Mouse (Mus musculus) kidney, adult 18-20 months (tissue): ENCODE measurements around the gene Fam83e.

ENCODE experiments used
- DNase-seq: peaks from one replicate; pipeline ENCODE4 v3.0.0; 2021

Gene Fam83e

DNA sequence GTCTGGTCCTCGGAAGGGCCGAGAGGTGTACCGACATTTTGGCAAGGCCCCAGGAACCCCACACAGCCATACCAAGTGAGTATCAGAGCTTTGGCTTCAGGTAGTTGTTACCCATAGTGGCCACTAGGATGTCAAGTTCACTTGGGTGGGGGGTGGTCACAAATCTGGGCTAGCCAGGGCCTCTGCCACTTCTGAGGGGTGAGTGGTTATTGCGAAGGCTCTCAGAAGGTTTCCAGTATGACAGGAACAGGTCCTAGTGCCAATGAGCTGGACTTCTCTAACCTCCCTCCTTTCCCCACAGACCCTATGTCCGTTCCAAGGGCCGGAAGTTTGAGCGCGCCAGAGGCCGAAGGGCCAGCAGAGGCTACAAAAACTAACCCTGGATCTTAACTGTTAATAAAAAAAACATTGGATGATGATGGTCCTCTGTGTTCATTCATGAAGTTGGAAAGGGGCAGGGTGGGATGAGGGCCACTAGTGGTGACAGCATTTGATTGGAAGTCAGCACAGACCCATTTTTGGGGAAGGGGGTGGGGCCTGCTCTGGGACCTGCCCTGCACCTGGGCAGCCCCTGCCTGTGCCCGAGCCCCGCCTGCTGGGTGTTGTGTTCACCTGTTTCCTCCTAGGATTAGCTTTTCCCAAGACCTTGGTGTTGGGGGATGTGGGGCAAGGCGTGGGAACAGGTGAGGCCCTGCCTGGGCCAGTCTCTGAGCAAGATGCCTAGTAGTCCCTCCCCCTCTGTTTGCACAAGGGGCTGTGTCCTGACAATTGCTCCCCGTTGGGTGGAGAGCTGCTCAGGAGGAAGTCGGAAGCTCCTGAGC is at the start of gene Fam83e:
Gene Fam83e (plus strand): TSS at position 800 of the 821 bp plus-strand sequence.
- no peak for DNase-seq

DNA sequence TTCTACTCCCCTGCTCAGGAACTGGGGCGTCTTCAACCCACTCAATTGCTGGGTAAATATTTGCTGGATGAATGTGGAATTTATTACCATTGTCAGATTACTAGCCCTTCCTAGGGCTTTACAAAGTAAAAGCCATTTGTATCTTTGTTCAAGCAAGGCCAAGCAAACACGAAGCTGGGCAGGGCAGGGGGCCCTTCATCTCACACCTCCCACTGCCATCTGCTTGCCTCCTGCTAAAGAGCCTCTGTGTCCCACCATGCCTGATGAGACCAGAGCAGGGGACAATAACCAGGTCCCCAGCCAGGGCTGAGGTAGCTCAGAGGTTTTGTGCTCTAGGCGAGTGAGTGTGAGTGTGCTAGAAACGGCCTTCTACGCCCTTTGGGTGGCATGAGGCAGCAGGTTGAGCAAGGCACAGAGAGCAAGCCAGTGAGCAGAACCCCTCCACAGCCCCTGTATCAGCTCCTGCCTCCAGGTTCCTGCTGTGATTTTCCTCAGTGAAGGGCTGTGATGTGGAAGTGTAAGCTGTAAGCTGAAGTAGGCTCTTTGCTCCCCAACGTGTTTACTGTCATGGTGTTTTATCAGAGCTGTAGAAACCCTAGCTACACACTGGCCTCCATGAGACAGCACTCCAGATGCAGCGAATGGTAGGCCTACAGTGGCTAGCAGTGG is 43.3 kb upstream of the Fam83e start:
- DNase-seq, result no peak

DNA sequence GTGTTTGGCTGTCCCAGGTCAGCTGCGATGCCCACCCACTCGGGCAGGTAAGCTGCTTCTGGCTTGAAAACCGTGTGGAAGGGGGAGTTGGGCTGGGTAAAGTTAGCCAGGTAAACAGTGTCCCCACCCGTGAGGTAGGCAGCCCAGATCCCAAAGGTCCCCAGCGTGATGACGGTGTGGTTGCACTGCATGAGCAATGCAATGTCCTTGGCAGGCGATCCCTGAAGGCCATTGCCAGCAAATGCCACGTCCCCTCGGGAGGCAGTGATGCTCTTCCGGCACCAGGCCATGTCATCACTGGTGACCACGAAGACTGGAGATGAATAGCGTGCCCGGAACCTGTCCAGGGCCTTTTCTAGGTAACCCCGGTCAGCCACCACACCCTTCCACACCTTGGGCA is 42.5 kb upstream of the Fam83e start:
- DNase-seq, result no peak

DNA sequence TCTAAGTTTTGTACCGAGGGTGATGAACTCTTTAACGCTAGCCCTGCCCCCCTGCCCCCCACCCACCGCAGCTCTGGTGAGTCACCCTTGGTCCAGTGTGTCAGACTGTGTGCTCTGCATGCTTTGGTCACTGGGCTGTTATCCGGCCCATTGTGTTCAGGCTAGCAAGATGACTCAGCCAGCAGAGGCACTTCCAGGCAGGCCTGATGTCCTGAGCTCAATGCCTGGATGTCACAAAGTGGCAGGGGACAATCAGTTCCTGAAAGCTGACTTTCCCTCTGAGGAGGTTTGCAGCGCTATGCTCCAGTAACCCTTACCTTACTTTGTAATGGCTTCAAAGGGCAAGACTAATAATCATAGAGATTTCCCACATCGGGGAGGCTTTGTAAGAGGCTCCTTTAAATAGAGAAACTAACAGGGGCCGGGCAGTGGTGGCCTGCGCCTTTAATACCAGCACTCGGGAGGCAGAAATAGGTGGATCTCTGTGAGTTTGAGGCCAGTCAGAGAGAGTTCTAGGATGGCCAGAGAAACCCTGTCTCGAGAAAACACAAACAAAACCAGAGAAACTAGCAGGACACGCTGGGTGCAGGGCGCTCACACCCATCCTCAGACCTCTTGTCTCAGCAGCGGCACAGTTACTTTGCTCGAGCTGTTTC is 40.9 kb upstream of the Fam83e start:
- no peak for DNase-seq

DNA sequence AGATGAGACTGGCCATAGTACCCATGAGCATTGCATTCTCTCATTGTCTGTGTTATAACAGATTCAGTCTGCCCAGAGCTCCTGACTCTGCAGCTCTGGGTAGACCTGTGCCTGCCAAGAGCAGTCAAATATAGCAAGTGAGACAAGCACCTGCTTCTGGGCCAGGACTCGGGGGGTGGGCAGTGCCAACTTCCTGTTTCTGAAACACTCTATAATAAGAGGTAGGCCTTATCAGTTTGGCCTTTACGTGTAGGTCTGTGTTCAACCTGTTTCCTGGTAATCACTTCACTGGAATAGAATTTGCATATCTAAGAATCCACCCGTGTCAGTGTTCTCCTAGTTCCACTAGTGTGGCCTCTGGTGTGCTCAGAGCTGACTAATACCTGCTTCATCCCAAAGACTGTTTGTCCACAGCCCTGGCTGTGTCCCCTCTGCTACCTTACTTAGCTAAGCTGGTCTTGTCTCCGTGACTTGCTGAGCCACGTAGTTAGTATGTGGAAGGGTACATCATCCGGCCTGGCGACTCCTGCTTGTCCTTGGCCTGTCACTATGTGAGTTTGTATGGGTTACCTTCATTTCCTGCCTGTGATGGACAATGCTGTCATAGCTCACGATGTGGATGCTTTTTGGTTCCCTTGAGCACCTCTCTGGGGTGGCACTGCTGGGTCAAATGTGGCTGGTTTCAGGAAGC is 39.8 kb upstream of the Fam83e start:
- DNase-seq, result no peak

DNA sequence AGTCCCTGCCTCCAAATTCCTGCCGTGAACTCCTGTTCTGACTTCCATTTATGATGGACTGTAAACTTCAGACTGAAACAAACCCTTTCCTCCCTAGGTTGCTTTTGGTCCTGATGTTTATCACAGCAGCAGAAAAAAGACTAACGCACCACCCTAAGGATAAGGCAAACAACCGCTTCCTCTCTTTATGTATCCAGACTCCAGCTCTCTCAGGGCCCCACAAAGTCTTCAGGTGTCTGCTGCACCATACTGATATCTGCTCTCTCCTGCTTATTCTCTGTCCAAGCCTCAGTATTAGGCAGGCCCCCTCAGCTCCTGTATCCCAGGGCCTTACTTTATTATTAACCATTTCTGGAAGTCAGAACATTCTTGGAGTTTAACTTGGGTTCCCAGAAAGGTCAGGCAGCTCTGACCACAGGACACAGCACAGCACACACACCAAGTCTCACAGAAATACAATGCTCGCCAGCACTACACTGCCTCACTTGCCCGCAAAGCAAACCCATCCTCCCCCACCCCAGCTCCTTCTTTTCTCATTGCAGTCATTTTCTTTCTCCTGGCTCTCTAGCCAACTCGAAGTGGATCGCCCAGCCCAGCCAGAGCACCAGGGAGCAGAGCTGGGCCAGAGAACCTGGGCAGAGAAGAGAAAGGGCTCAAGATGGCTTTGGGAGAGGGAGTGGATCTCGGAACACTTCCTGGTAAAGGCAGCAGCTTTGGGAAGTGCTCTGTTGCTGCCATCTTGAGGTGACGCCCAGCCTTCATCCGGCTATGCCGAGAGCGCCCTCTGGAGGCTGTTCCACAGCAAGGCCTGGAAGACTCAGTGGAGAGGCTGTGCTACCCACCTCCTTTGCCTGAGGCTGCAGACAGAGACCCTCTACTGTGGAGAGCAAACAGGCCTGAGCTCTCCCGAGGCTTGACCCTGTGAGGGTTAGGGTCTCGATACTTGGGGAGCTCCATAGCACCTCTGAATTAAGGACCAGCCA is 38.6 kb upstream of the Fam83e start:
- peak; percentile 87 for DNase-seq

DNA sequence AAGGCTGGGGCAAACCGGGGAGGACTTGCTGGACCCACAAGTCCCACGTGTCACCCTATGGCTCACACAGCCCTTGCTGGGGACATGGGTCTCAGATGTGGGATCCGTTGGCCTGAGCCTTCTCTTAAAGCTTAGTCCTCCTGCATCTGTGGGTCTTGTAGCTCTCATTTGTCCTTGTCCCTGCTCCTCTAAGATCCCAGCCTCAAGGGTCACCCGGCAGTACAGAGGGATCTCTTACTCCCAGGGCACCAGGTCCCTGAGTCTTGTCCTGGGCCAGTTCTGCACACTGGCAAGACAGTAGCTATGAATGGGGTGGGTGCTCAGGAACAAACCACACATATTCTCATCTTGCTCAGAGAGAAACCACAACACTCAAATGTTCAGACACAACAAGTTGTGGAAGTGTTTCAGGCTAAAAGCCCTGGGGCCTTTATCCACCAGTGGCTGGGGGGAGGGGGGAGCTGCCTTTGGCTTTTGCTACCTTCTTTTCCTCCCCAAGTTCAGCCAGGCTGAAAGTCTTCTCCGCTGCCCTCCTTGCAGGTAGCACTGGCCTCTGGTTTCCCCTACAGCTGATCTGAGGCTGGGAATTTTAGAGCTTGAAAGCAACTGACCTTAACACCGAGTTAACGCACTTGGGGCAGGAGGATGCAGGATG is 37.5 kb upstream of the Fam83e start, which contains the start of gene Ntn5:
Gene Ntn5 (plus strand): TSS at position 627 of the 655 bp plus-strand sequence.
- DNase-seq, result no peak

DNA sequence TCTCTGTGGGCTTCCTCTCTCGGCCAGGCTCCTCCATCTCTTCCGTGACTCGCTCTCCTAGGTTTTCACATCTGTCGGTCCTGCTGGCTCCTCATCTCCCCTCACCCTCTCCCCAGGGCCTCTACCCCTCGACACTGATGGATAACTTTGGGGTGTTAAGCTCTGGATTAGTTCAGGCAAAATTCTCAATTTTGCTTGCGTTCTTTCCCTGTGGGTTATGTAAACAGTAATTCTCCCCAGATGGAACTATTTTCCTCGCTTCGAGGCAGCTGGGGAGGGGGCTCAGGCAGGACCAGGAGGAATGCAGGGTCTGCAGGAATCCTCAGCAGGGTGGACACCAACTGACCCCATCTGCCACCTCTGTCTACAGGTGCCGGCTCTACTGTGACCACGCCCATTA is 35.2 kb upstream of the Fam83e start:
- no peak for DNase-seq

DNA sequence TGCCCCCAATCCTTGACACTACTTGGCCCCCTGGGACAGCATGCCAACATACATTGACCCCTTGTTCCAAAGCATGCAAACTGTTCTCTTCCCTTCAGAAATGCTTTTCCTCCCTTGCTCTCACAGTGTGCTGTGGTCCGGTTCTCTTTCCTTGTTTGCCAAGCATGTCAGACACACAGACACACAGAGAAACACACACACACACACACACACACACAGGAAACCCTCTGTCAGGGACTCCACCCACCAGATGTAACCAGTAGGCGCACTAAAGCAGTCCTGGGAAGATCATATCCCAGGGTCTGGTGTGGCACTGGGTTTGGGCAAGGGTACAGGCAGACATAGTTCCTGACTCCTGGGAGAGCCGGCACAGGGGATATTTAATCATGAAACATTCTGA is 34.2 kb upstream of the Fam83e start:
- no peak for DNase-seq

DNA sequence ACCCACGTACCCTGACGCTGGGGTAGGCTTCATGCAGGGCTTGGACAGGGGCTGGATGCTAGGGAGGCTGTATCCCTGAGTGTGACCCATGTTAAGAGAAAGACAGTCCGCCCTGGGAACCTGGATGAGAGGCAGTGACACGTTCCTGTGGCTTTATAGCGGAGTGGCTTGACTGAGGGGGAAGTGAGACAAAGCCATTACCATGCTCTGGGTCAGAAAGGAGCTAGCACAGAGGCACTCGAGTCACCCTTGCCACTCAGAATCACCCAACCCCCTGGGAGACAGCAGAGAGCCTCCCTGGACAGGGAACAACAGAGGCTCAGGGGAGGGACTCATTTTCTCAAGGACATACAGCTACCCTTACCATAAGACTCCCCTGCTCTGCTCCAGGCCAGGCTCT is 31.9 kb upstream of the Fam83e start:
- no peak for DNase-seq

DNA sequence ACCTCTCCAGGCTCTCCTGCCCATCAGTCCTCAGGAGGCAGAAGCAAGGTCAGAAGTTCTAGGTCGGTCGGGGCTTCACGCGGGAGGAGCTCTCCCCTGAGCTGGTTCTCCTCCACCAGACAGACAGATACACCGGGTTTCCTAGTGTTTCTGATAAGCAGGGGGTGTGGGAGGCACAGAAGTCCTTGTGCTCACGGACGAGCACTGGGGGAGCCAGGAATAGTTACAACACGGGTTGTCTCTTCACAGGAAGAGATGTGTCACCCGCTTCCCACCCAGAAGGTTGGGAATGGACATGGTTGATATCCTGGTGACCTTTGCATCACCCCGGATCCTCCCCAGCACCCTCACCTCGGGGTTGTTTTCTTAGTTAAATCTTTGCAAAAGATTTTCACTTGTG is 31.2 kb upstream of the Fam83e start:
- no peak for DNase-seq

DNA sequence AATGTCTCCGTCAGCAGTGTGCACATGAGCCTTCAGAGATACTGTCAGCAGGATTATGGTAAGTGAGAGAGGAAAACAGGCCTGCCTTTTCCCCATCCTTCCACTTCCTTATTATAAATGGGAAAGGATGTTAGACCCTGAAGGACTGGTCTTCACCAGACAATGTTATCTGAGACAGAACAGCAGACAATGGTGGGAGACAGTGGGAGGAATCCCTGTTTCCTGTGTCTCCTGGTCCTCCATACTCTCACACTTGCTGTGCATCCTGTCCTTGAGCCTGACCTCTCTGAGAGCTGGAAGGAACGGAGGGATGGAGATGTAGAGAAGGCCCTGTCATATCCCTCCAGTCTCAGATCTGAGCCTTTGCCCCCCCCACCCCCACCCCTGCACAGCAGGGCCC is 28.6 kb upstream of the Fam83e start:
- no peak for DNase-seq

DNA sequence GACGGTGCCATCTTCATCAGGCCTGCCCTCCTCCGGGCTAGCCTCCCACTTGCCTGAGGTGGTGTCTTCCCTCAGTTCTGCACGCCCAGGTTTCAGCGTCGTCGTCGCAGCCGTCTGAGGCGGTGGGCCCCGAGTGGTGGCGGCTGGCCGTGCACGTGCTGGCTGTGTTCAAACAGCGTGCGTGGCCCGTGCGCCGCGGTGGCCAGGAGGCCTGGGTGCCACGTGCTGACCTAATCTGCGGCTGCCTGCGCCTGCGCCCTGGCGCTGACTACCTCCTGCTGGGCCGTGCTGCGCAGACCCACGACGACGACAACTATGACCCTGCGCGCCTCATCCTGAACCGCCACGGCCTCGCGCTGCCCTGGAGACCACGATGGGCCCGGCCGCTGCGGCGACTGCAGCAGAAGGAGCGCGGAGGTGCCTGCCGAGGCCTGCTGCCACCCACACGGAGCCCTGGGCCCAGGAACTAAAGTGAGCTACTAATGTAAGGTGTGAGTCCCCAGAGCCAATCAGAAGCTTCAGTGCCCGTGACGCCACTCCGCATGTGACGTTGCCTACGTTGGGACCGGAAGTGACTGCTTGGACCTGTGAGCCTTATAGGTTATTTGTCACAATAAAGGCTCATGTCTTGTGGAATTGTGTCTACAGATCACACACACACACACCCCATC is 27.0 kb upstream of the Fam83e start, which contains the start of gene Sec1:
Gene Sec1 (minus strand): TSS at position 482 of the 671 bp plus-strand sequence.
- DNase-seq, result no peak

DNA sequence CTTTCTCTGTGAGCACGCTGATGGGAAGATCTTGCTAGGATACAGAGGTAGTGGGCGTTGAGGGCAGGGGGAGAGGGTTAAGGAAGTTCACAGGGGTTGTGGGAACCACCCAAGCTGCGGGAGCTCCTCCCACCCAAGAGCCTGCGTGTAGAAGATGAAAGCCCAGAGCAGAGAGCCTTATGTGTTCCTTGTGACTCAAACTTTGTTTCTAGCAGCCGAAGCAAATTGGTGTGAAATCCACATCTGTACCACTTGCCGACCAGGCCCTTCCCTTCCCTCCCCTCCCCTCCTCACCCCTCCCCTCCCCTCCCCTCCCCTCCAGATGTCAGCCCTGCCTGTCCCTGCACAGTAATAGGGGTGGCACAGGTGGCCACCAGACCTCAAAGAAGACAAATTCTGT is 25.9 kb upstream of the Fam83e start:
- no peak for DNase-seq

DNA sequence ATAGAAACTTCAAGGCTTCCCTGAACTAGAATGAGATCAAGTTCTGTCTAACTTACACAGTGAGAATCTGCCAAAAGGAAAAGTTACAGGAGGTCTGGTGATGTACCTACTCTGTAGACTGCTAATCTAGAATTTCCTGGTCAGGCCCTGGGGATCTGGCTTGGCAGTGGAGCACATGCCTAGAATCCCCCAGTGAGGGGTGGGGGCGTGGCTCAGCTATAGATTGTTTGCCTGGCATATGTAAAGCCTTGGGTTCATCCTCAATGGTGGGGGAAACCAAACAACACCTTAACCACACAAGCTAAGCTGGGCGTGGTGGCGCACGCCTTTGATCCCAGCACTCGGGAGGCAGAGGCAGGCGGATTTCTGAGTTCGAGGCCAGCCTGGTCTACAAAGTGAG is 23.1 kb upstream of the Fam83e start:
- no peak for DNase-seq

DNA sequence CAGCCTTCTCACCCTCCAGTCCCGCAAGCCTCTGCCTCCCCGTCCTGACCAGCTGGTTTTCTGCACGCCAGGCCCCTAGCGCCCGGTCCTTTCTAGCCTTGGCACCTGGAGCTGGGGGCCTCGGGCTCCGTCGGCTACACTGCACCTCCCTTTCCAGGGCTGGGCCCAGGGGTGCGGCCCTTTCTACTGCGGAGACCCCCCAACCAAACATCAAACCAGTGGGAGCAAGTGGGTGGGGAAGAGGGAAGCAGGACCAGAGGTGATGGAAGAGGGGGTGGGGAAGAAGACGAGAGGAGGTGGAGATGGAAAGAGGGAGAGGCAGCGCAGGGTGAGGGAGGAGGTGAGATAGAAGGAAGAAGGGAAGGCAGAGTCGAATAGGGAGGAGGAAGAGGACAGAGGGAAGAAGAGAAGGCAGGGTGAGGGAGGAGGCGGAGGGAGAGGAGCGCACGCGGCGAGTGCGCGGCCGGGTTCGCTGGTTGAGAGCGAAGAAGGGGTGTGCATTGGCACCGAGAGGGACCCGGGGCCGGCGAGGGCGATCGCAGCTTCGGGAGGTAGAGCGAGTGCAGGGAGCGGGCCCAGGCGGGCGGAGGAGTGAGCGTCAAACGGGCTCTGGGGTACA is 21.4 kb upstream of the Fam83e start, which contains the start of gene Car11:
Gene Car11 (plus strand): TSS at position 321 of the 619 bp plus-strand sequence.
- no peak for DNase-seq

DNA sequence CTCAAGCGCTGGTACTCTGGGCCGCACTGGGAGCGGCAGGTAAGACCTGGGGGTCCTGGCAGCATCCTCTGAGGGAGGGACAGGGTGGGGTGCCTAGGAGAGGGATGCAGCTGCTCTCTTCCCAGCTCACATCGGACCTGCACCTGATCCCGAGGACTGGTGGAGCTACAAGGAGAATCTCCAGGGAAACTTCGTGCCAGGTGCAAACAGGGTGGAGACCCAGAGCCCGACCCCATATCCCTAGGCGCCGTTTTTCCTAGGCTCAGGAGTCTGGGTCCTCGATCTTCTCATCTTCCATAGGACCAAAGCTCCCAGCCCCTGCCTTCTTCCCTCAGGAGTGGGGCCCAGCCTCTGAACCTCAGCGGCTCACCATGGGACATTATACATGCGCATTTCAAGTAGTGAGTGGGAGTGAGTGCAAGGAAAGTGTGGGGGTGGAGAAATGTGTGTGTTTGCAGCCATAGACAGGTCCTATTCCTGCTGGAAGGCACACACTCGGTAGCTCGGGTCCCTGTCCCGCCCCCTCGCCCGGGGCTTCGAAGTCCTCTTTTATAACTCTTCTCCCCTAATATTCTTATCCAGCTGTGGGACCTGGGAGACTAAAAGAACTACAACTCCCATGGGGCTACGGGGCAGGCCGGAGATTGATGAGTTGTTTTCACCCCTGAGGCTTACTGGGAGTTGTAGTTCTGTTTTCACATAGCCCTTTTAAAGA is 20.6 kb upstream of the Fam83e start:
- peak; percentile 84 for DNase-seq

DNA sequence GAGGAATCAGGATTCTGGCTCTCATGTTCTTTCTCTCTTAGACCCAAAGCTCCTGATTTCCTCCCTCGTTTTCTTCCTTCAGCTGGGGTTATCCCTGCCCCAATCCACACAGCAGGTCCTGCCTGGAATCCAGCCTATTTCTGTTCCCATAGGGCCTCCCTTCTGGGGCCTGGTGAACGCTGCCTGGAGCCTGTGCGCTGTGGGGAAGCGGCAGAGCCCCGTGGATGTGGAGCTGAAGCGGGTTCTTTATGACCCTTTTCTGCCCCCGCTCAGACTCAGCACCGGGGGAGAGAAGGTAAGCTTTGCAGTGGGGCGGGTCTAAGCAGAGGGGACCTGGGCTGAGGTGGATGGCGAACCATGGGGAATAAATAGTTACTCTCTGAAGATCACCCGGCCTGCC is 19.9 kb upstream of the Fam83e start:
- no peak for DNase-seq

DNA sequence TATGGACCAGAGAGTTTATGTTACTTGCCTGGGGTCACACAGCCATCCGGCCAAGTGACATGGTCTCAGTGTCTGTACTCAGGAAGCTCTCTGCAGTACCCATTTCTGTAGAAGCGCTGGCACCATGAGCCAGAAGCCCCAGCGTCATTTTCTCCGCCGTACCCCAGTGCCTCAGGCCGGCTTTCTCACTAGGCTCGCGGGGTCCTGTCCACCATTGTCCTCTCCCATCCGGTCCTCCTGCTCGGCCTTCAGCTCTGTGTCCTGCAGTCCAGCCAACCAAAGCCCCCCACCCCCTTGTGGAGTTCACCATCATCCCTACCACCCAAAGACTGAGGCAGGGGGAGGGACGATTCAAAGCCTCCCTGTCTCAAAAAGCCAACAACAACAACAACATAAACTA is 19.4 kb upstream of the Fam83e start:
- no peak for DNase-seq

DNA sequence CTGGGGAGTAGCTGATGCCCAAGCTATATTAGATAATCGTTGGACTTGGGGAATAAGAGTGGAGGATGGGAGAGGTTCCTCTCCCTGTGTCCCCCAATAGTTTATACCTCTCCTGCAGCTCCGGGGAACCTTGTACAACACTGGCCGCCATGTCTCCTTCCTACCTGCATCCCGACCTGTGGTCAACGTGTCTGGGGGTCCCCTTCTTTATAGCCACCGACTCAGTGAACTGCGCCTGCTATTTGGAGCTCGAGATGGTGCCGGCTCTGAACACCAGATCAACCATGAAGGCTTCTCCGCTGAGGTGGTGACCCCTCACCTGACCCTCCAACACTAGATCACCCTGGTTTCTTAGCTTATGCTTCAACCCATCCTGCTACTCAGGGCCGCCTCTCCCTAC is 18.7 kb upstream of the Fam83e start:
- no peak for DNase-seq
